Mouse (Mus musculus): Measurements from ENCODE around the gene Ppp1r35.

DNA sequence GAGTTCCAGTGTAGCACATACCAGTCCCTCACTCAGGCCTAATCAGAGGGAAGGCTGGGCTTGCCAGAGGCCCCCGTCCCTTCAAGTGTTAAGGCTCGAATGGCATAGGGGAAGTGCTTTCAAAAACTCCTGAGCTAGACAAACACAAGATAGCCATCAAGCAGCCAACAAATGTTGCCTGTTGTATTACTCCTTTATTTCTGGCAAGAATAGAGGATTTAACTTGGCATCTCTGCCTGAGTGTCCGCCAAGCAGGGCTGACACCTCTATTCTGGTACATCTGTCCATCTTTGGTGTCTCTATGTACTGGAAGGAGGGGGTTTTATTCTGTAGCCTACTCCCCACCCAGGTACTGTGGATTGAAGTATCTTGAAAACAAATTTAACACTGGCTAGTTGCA lies 22.5 kb upstream of the Ppp1r35 start:
- TF ChIP-seq CTCF (IDR thresholded peaks at IDR 0.05; ENCODE audit: low read depth) (no peak), EP300 (optimal IDR thresholded peaks at IDR 0.05) (no peak)
